ENCODE assay signal across 11 mouse cellular contexts in genomic region chr7:44463056-44463425, GRCm38 (mm10). TPM values are rescaled to one million over a fixed set of nuclear protein-coding genes. Genes with fewer than 3 reads are reported as not detected.
A peak's percentile ranks its signal among the peaks of the same experiment; 100 is the strongest.
DNase-seq lines count a peak whose midpoint lies in the region; ATAC-seq and TF ChIP-seq lines count a peak whose summit lies in the region.
"Had no signal": no experiment of that assay in that cellular context is flagged by ENCODE, and none has a peak within 500 bp of the region (broad histone marks: within the 10 kb centered on the region; RNA-seq: fewer than 3 reads in every experiment).

No protein-coding gene starts in this region.

- no peaks in the 10 kb centered on the region for H3K27me3 ChIP-seq in hindbrain, postnatal 0 days (ENCODE audit: insufficient read depth, low read length)
- H3K27me3 ChIP-seq in hindbrain, embryonic 14.5 days (ENCODE audit: control insufficient read depth, insufficient read depth, low read length), result no peaks in the 10 kb centered on the region

- no peak for TF ChIP-seq CTCF in hindbrain, postnatal 0 days (IDR thresholded peaks at IDR 0.05; ENCODE audit: low read depth)

- ATAC-seq in hindbrain, postnatal 0 days, result no peak
- ATAC-seq in hindbrain, embryonic 14.5 days (ENCODE audit: low FRiP score), result no peak

- peak; percentile 24 for DNase-seq in cerebellum, adult 11 months
- DNase-seq in cerebellum, adult 8-10 months, result no peak
- DNase-seq in hindbrain, postnatal 0 days (ENCODE audit: low spot score), result no peak
- no peak for DNase-seq in hindbrain, embryonic 14.5 days (ENCODE audit: low spot score)
- peak; percentile 20 to 37 for DNase-seq in right cerebral cortex, postnatal 10 days (ENCODE audit: low spot score in 2 of 2)
- DNase-seq in right cerebral cortex, postnatal 14 days, result no peak
- DNase-seq in thymus, adult 18-20 months, result no peak
- DNase-seq in B cell, adult 2 months, result no peak
- DNase-seq: gastrocnemius, postnatal 36 days had no signal

- peaks cover 16% of the 10 kb centered on the region for H3K4me1 ChIP-seq in hindbrain, postnatal 0 days (ENCODE audit: insufficient read depth, low read length)
- H3K4me1 ChIP-seq in hindbrain, embryonic 14.5 days (replicated peaks; ENCODE audit: control insufficient read depth, insufficient read depth, low read length), result peaks cover 23% of the 10 kb centered on the region

- no peak overlapping the region for H3K4me2 ChIP-seq in hindbrain, postnatal 0 days (ENCODE audit: low read depth, low read length)
- no peak overlapping the region for H3K4me2 ChIP-seq in hindbrain, embryonic 14.5 days (replicated peaks)

- no peak overlapping the region; the same call in 1 of the 2 replicates for H3K9ac ChIP-seq in hindbrain, postnatal 0 days (replicated peaks; ENCODE audit: low read length)
- no peak overlapping the region for H3K9ac ChIP-seq in hindbrain, embryonic 14.5 days

- WGBS in hindbrain, postnatal 0 days, result 41% methylated on average over 8 of the region's 8 CpGs
- WGBS in hindbrain, embryonic 14.5 days, result 53% methylated on average over 8 of the region's 8 CpGs

- H3K36me3 ChIP-seq in hindbrain, postnatal 0 days (ENCODE audit: insufficient read depth, low read length), result peaks cover 42% of the 10 kb centered on the region
- peaks cover 61% of the 10 kb centered on the region for H3K36me3 ChIP-seq in hindbrain, embryonic 14.5 days (replicated peaks; ENCODE audit: control insufficient read depth, insufficient read depth)

- peak overlapping the region; percentile 89; the same call in 1 of the 2 replicates for H3K27ac ChIP-seq in hindbrain, postnatal 0 days
- H3K27ac ChIP-seq in hindbrain, embryonic 14.5 days, result no peak overlapping the region

- H3K4me3 ChIP-seq in hindbrain, postnatal 0 days (ENCODE audit: low read length), result no peak overlapping the region
- H3K4me3 ChIP-seq in hindbrain, embryonic 14.5 days (replicated peaks; ENCODE audit: low read length), result no peak overlapping the region

- H3K9me3 ChIP-seq in hindbrain, postnatal 0 days (ENCODE audit: low read length), result no peaks in the 10 kb centered on the region
- H3K9me3 ChIP-seq in hindbrain, embryonic 14.5 days (ENCODE audit: control insufficient read depth, low read length), result no peaks in the 10 kb centered on the region

RNA-seq across cellular contexts. Expression of gene Aspdh, which starts 2.1 kb away (rescaled TPM):
- 10.2 and 15.5 TPM in 2 replicates for total RNA-seq in hindbrain, postnatal 0 days (2014; rRNA removed)
- 3.1 and 3.8 TPM in 2 replicates for polyA plus RNA-seq in hindbrain, postnatal 0 days (2015; fragmentation: Nextera tagmentation; extraction: Ambion mirVana)
- polyA plus RNA-seq in hindbrain, embryonic 14.5 days (2014; fragmentation: Nextera tagmentation; extraction: Ambion mirVana), result 3.4 and 5.1 TPM in 2 replicates
- total RNA-seq: ES-E14; gastrocnemius, postnatal 36 days; monocyte, adult 5-6 weeks had no signal

RNA-seq across cellular contexts. Expression of gene Josd2, which starts 4.7 kb away (rescaled TPM):
- 32.7 and 44.5 TPM in 2 replicates for total RNA-seq in hindbrain, postnatal 0 days (2014; rRNA removed)
- 28.3 and 32.7 TPM in 2 replicates for polyA plus RNA-seq in hindbrain, postnatal 0 days (2015; fragmentation: Nextera tagmentation; extraction: Ambion mirVana)
- 26.9 and 33.4 TPM in 2 replicates for polyA plus RNA-seq in hindbrain, embryonic 14.5 days (2014; fragmentation: Nextera tagmentation; extraction: Ambion mirVana)

RNA-seq across cellular contexts. Expression of gene Emc10, which starts 33.3 kb away (rescaled TPM):
- 311 and 319 TPM in 2 replicates for total RNA-seq in hindbrain, postnatal 0 days (2014; rRNA removed)
- 138 and 152 TPM in 2 replicates for polyA plus RNA-seq in hindbrain, postnatal 0 days (2015; fragmentation: Nextera tagmentation; extraction: Ambion mirVana)
- 167 and 182 TPM in 2 replicates for polyA plus RNA-seq in hindbrain, embryonic 14.5 days (2014; fragmentation: Nextera tagmentation; extraction: Ambion mirVana)

RNA-seq across cellular contexts. Expression of gene Fam71e1, which starts 33.3 kb away (rescaled TPM):
- total RNA-seq in hindbrain, postnatal 0 days (2014; rRNA removed), result 19.7 and 19.8 TPM in 2 replicates
- 26.7 and 31.9 TPM in 2 replicates for polyA plus RNA-seq in hindbrain, postnatal 0 days (2015; fragmentation: Nextera tagmentation; extraction: Ambion mirVana)
- 10.9 and 23.8 TPM in 2 replicates for polyA plus RNA-seq in hindbrain, embryonic 14.5 days (2014; fragmentation: Nextera tagmentation; extraction: Ambion mirVana)
- total RNA-seq: monocyte, adult 5-6 weeks had no signal

RNA-seq across cellular contexts. Expression of gene Lrrc4b, which starts 34.2 kb away (rescaled TPM):
- 562 and 663 TPM in 2 replicates for total RNA-seq in hindbrain, postnatal 0 days (2014; rRNA removed)
- 19.6 and 22.7 TPM in 2 replicates for polyA plus RNA-seq in hindbrain, postnatal 0 days (2015; fragmentation: Nextera tagmentation; extraction: Ambion mirVana)
- 26.4 and 26.5 TPM in 2 replicates for polyA plus RNA-seq in hindbrain, embryonic 14.5 days (2014; fragmentation: Nextera tagmentation; extraction: Ambion mirVana)
- total RNA-seq: monocyte, adult 5-6 weeks had no signal

Comparison
In these comparisons a context has a peak if more than half of its experiments do, and no peak if none do; other contexts are left out.
1. DNase-seq: peak in cerebellum, adult 11 months (single experiment) and right cerebral cortex, postnatal 10 days (2 of 2); none in cerebellum, adult 8-10 months (single experiment), hindbrain, postnatal 0 days (single experiment), hindbrain, embryonic 14.5 days (single experiment), right cerebral cortex, postnatal 14 days (single experiment), thymus, adult 18-20 months (0 of 2) and B cell, adult 2 months (0 of 2).